Mouse (Mus musculus): Measurements from ENCODE around the gene Lrrc74a. TPM values are rescaled to one million over a fixed set of nuclear protein-coding genes. Genes with fewer than 3 reads are reported as not detected.

Lrrc74a gene
- polyA plus RNA-seq, 1 experiment: not detected

- no peak for TF ChIP-seq POLR2A (IDR thresholded peaks at IDR 0.05; ENCODE audit: insufficient read depth, low read length)
- TF ChIP-seq EP300 (IDR thresholded peaks at IDR 0.05; ENCODE audit: insufficient read depth, low read depth, low read length): no peak
- TF ChIP-seq CTCF (IDR thresholded peaks at IDR 0.05; ENCODE audit: low read depth, low read length): no peak
- Histone ChIP-seq H3K9me3 (replicated peaks; ENCODE audit: control insufficient read depth, insufficient read depth, low read length, poor library complexity, severe bottlenecking) (no peaks in the 10 kb centered on the region), H3K9ac (ENCODE audit: low read depth, poor library complexity, severe bottlenecking) (no peak overlapping the region), H3K36me3 (ENCODE audit: control insufficient read depth, insufficient read depth, low read length, poor library complexity, severe bottlenecking) (no peaks in the 10 kb centered on the region), H3K27ac (ENCODE audit: insufficient read depth, low read length) (no peak overlapping the region), H3K4me1 (ENCODE audit: control insufficient read depth, insufficient read depth, low read length) (no peaks in the 10 kb centered on the region), H3K4me3 (ENCODE audit: low read depth, low read length) (no peak overlapping the region), H3K27me3 (ENCODE audit: control insufficient read depth, insufficient read depth, low read length, poor library complexity, severe bottlenecking) (no peaks in the 10 kb centered on the region)
Observed at GRCm38 (mm10) chr12:86705843-86706242, 28.3 kb upstream of the Lrrc74a start.

DNA sequence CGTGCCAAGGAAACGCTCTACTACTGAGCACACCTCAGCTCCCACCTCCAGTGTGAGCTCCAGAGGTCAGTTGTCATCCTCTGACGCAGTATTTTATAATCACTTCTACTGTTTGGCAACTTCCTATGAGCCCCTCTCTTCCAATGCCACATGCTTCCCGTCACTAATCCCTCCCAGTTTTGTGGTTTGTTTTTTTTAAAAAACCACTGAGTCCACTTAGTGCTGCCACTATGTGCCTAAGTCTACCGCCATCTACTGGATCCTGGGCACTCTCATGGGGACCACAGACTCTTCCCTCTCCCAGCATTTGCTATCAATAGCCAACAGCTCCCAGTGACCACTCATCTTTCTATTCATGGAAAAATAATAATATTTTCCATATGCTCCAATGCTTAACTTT, 20.1 kb upstream of the Lrrc74a start:
- Histone ChIP-seq H3K27me3 (ENCODE audit: control insufficient read depth, insufficient read depth, low read length, poor library complexity, severe bottlenecking) (no peaks in the 10 kb centered on the region), H3K36me3 (ENCODE audit: control insufficient read depth, insufficient read depth, low read length, poor library complexity, severe bottlenecking) (no peaks in the 10 kb centered on the region; the same call in 1 of the 2 replicates), H3K27ac (ENCODE audit: insufficient read depth, low read length) (no peak overlapping the region), H3K9ac (ENCODE audit: low read depth, poor library complexity, severe bottlenecking) (no peak overlapping the region), H3K9me3 (replicated peaks; ENCODE audit: control insufficient read depth, insufficient read depth, low read length, poor library complexity, severe bottlenecking) (no peaks in the 10 kb centered on the region), H3K4me3 (ENCODE audit: low read depth, low read length) (no peak overlapping the region), H3K4me1 (ENCODE audit: control insufficient read depth, insufficient read depth, low read length) (no peaks in the 10 kb centered on the region)
- TF ChIP-seq EP300 (IDR thresholded peaks at IDR 0.05; ENCODE audit: insufficient read depth, low read depth, low read length) (no peak), POLR2A (IDR thresholded peaks at IDR 0.05; ENCODE audit: insufficient read depth, low read length) (no peak), CTCF (IDR thresholded peaks at IDR 0.05; ENCODE audit: low read depth, low read length) (peak; percentile 34)

- no peak overlapping the region for H3K9ac ChIP-seq (ENCODE audit: low read depth, poor library complexity, severe bottlenecking)
- H3K27me3 ChIP-seq (ENCODE audit: control insufficient read depth, insufficient read depth, low read length, poor library complexity, severe bottlenecking): no peaks in the 10 kb centered on the region
- no peak overlapping the region for H3K27ac ChIP-seq (ENCODE audit: insufficient read depth, low read length)
- H3K4me3 ChIP-seq (ENCODE audit: low read depth, low read length): no peak overlapping the region
- H3K36me3 ChIP-seq (ENCODE audit: control insufficient read depth, insufficient read depth, low read length, poor library complexity, severe bottlenecking): no peaks in the 10 kb centered on the region; the same call in 1 of the 2 replicates
- TF ChIP-seq EP300 (IDR thresholded peaks at IDR 0.05; ENCODE audit: insufficient read depth, low read depth, low read length) (no peak), CTCF (IDR thresholded peaks at IDR 0.05; ENCODE audit: low read depth, low read length) (peak; percentile 88), POLR2A (IDR thresholded peaks at IDR 0.05; ENCODE audit: insufficient read depth, low read length) (no peak)
- no peaks in the 10 kb centered on the region for H3K4me1 ChIP-seq (ENCODE audit: control insufficient read depth, insufficient read depth, low read length)
- H3K9me3 ChIP-seq (replicated peaks; ENCODE audit: control insufficient read depth, insufficient read depth, low read length, poor library complexity, severe bottlenecking): no peaks in the 10 kb centered on the region
Observed at GRCm38 (mm10) chr12:86715401-86715800, 18.8 kb upstream of the Lrrc74a start.

GRCm38 (mm10) chr12:86716962-86717361, 17.2 kb upstream of the Lrrc74a start:
- Histone ChIP-seq H3K27me3 (ENCODE audit: control insufficient read depth, insufficient read depth, low read length, poor library complexity, severe bottlenecking) (no peaks in the 10 kb centered on the region), H3K9ac (ENCODE audit: low read depth, poor library complexity, severe bottlenecking) (no peak overlapping the region), H3K27ac (ENCODE audit: insufficient read depth, low read length) (no peak overlapping the region), H3K4me1 (ENCODE audit: control insufficient read depth, insufficient read depth, low read length) (no peaks in the 10 kb centered on the region), H3K4me3 (ENCODE audit: low read depth, low read length) (no peak overlapping the region), H3K36me3 (ENCODE audit: control insufficient read depth, insufficient read depth, low read length, poor library complexity, severe bottlenecking) (no peaks in the 10 kb centered on the region; the same call in 1 of the 2 replicates), H3K9me3 (replicated peaks; ENCODE audit: control insufficient read depth, insufficient read depth, low read length, poor library complexity, severe bottlenecking) (no peaks in the 10 kb centered on the region)
- TF ChIP-seq POLR2A (IDR thresholded peaks at IDR 0.05; ENCODE audit: insufficient read depth, low read length) (no peak), CTCF (IDR thresholded peaks at IDR 0.05; ENCODE audit: low read depth, low read length) (no peak), EP300 (IDR thresholded peaks at IDR 0.05; ENCODE audit: insufficient read depth, low read depth, low read length) (no peak)

- Histone ChIP-seq H3K4me3 (ENCODE audit: low read depth, low read length) (no peak overlapping the region), H3K4me1 (ENCODE audit: control insufficient read depth, insufficient read depth, low read length) (no peaks in the 10 kb centered on the region), H3K36me3 (ENCODE audit: control insufficient read depth, insufficient read depth, low read length, poor library complexity, severe bottlenecking) (no peaks in the 10 kb centered on the region; the same call in 1 of the 2 replicates), H3K27ac (ENCODE audit: insufficient read depth, low read length) (no peak overlapping the region), H3K27me3 (ENCODE audit: control insufficient read depth, insufficient read depth, low read length, poor library complexity, severe bottlenecking) (no peaks in the 10 kb centered on the region), H3K9ac (ENCODE audit: low read depth, poor library complexity, severe bottlenecking) (no peak overlapping the region), H3K9me3 (replicated peaks; ENCODE audit: control insufficient read depth, insufficient read depth, low read length, poor library complexity, severe bottlenecking) (no peaks in the 10 kb centered on the region)
- TF ChIP-seq EP300 (IDR thresholded peaks at IDR 0.05; ENCODE audit: insufficient read depth, low read depth, low read length) (no peak), CTCF (IDR thresholded peaks at IDR 0.05; ENCODE audit: low read depth, low read length) (no peak), POLR2A (IDR thresholded peaks at IDR 0.05; ENCODE audit: insufficient read depth, low read length) (no peak)
Observed at GRCm38 (mm10) chr12:86719961-86720639, 14.1 kb upstream of the Lrrc74a start.

- Histone ChIP-seq H3K4me3 (ENCODE audit: low read depth, low read length) (no peak overlapping the region), H3K27me3 (ENCODE audit: control insufficient read depth, insufficient read depth, low read length, poor library complexity, severe bottlenecking) (no peaks in the 10 kb centered on the region), H3K27ac (ENCODE audit: insufficient read depth, low read length) (no peak overlapping the region), H3K9ac (ENCODE audit: low read depth, poor library complexity, severe bottlenecking) (no peak overlapping the region), H3K36me3 (ENCODE audit: control insufficient read depth, insufficient read depth, low read length, poor library complexity, severe bottlenecking) (no peaks in the 10 kb centered on the region), H3K4me1 (ENCODE audit: control insufficient read depth, insufficient read depth, low read length) (no peaks in the 10 kb centered on the region), H3K9me3 (replicated peaks; ENCODE audit: control insufficient read depth, insufficient read depth, low read length, poor library complexity, severe bottlenecking) (no peaks in the 10 kb centered on the region)
- TF ChIP-seq EP300 (IDR thresholded peaks at IDR 0.05; ENCODE audit: insufficient read depth, low read depth, low read length): no peak
- TF ChIP-seq CTCF (IDR thresholded peaks at IDR 0.05; ENCODE audit: low read depth, low read length): no peak
- TF ChIP-seq POLR2A (IDR thresholded peaks at IDR 0.05; ENCODE audit: insufficient read depth, low read length): no peak
Observed at GRCm38 (mm10) chr12:86721453-86721852, 12.7 kb upstream of the Lrrc74a start.
